Mouse (Mus musculus) left cerebral cortex, postnatal 14 days (tissue): ENCODE results near the gene Rmdn3. TPM values are rescaled to one million over a fixed set of nuclear protein-coding genes. Genes with fewer than 3 reads are reported as not detected.
A peak's percentile ranks its signal among the peaks of the same experiment; 100 is the strongest.

Experiments
- DNase-seq, 2 experiments: peaks; one replicate each; pipeline ENCODE4 v3.0.0; 2021 to 2022; ENCODE audit warnings: low spot score in 2 of 2, mixed read lengths in 1 of 2
- intact Hi-C: fragments of 180-260 bp; cut with DNase I; formaldehyde crosslinking; loops from one replicate; pipeline ENCODE4 v1.15.1; 2025
- long read RNA-seq, 2 experiments: library from polyadenylated mRNA; stranded (forward); transcript quantifications; one replicate each; pipeline ENCODE4 v2.0.0; 2021
- total RNA-seq, 2 experiments: library from RNA; stranded (reverse); gene quantifications; 2 replicates each; pipeline ENCODE4 v1.2.3; 2021

Rmdn3 gene
- 10 to 100 TPM; 49.0 to 49.3 TPM for total RNA-seq
- long read RNA-seq, experiment 1, transcript Rmdn3-201 (13 exons, 2,249 nt): major isoform, 70 of 84 reads
- long read RNA-seq, experiment 1, partial matches to known transcripts: 5 of 84 reads
- long read RNA-seq, experiment 1, other reads (novel, unspliced or antisense): 9 of 84 reads
- long read RNA-seq, experiment 2, transcript Rmdn3-201 (13 exons, 2,249 nt): major isoform, 81 of 94 reads
- long read RNA-seq, experiment 2, partial matches to known transcripts: 4 of 94 reads
- long read RNA-seq, experiment 2, other reads (novel, unspliced or antisense): 9 of 94 reads

DNA sequence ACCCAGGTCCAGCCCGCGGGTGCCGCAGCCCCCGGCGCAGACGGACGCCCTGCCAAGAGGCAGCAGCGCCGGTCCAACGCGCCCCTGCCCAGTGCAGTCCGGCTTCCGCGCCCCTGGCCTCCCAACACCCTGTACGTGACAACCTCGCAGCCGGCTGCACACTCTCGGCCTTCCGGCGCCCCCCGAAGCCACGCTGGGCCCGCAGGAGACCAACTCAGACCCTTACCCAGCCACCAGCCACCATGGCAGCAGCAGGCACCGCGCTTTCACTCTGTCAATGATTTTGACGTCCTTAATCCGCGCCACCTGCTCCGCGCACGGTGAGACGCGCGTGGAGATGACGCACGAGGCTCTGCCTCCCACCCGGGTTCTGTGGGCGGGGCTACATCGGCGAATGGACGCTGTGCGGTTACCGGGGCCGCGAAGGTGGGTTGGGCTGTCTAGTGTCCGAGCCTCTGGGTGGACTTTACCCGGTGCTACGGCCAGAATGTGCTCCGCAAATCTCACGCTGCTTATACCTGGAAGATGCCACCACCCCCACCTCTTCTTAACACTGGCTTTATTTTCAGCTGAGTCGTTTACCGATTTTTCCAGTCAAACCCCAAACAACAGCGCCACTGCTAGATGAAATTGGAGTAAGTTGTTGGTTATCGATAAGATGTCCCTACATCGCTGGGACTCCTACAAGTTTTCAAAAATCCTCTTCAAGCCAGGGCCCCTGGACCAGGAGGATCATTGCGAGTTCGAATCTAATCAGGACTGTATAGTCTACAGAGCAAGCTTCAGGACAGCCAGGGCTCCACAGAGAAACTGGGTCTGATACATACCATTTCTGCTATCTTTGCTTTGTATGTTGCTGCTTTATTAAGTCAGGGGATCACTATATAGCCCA, at the start of gene Rmdn3:
Gene Rmdn3 (minus strand): TSS at position 354 of the 892 bp plus-strand sequence.
- peak; percentile 97 for DNase-seq
- intact Hi-C loops: no loop called here

DNA sequence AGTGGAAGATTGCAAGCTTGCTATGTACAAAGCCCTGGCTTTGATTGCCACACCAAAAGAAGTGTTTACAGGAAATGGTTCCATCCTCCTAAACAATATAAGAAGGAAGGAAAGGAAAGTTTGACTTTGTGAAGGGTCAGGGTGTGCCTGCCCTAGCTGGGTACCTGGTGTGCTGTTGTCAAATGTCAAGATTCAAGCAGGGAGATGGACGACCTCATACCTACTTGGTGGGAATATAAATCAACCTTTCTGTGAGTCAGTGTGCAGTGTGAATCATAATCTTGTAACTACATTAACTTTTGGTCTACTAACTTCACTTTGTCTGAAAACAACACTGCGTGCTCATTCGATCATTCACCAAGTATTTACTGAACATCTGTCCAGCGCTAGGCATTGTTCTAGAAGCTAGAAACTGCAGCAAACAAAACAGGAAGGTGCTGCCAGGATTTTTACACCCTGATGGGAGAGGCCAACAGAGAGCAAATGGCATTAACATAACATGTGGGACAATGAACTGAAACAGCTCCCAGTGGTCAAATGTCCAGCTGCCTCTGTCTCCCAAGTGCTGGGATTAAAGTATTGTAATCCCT, 47.1 kb upstream of the Rmdn3 start:
- no peak for DNase-seq
- intact Hi-C loops: no loop called here

- peak in 1 of 2 experiments; percentile 18 for DNase-seq
- intact Hi-C loops: no loop called here
These were observed 46.1 kb upstream of the Rmdn3 start for GRCm38 (mm10) chr2:119202914-119203453.

DNA sequence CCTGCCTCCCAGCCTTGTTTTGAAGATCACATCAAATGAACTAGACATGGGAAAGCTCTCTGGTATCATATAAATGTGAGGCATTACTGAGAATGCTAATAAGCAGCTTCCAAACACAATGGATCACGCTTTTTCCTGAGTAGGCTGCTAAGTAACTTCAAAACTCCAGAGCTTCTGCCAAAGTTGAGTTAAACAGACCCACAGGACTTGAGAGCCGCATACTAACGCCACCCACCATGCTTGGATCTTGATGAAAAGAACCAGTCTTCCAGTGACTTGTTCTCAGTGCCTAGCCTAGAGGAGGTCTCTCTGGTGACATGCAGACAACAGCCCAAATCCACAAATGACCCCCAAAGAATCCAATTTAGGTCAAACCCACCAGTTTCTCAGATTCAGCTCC, 42.1 kb upstream of the Rmdn3 start:
- intact Hi-C loops: no loop called here
- DNase-seq: no peak

GRCm38 (mm10) chr2:119198049-119198448, 41.2 kb upstream of the Rmdn3 start:
- intact Hi-C loops: no loop called here
- DNase-seq: no peak

DNA sequence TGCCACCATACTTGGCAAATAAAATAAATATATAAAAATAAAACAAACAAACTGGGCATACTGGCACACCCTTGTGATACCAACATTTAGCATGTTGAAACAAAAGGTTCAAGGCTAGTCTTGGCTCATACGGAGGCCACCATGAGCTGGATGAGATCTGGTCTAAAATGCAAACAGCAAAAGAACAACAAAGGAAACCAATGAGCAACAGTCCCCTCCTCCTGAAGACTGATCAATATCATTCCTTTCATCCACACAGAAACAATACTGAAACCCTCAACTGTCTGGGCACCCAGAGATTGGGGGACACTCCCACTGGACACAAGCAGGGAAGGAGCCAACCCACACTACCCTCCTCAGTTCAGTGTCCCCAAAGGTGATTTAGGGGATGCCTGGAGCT, 40.7 kb upstream of the Rmdn3 start:
- intact Hi-C loops: no loop called here
- no peak for DNase-seq

GRCm38 (mm10) chr2:119196316-119197108, 39.7 kb upstream of the Rmdn3 start:
- intact Hi-C loops: no loop called here
- no peak for DNase-seq

- intact Hi-C loops: no loop called here
- DNase-seq: no peak
These were observed 37.3 kb upstream of the Rmdn3 start for GRCm38 (mm10) chr2:119194140-119194539.

- intact Hi-C loops: no loop called here
These were observed 34.1 kb upstream of the Rmdn3 start for GRCm38 (mm10) chr2:119190969-119191368.

DNA sequence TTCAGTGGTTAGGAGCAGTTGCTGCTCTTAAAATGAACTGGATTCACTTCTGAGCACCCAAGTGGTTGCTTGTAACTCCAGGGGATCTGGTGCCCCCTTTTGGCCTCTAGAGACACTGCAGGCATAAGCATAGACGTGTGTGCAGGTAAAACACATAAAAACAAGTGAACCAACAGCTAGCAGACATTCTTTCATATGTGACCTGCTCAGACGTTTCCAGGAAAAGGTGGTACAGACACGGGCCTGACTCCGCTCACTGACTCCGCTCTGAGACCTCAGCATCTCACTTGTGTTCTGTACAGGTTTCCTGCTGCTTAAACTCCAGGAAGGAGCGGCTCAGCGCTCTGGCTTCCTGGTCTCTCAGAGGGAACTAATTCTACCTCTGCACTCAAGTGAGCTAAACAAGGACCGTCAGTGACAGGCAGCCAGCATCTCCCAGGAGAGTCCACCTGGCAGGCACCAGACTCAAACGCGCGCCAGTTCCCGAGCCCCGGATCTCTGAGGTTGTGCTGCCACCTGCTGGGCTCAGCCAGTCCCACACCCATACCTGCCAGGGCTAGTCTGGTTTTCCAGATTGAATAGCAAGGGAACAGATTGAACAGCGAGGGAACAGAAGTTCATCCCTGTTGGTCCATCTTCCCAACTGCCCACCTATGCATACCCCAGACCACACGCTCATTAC, 32.3 kb upstream of the Rmdn3 start:
- DNase-seq: peak; percentile 73 to 83
- intact Hi-C loops: loop anchor here (5.0 kb wide), 1 partner anchor 142 kb away; the partner anchor contains the start of gene Knl1

More at GRCm38 (mm10) chr2:119190969-119191368, 34.1 kb upstream of the Rmdn3 start:
- DNase-seq: no peak

DNA sequence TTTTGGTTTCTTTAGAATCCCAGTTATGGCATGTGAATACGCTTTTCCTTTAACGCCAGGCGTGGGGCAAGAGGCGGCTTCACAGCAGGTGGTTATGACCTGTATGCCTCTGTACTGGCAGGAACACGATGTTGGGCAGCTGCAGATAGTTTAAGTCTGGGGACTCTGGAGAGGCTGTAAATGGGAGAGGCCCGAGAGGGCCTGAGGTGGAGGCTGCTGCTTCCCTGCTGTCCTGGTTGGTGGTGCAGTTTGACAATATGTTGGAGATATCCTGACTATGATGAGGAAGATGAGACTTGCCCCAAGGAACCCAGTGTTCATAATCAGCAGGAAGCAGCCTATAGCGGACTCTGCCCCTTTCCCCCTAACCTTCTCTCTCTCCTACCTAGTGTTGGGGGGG, 26.1 kb upstream of the Rmdn3 start:
- intact Hi-C loops: no loop called here
- DNase-seq: no peak

DNA sequence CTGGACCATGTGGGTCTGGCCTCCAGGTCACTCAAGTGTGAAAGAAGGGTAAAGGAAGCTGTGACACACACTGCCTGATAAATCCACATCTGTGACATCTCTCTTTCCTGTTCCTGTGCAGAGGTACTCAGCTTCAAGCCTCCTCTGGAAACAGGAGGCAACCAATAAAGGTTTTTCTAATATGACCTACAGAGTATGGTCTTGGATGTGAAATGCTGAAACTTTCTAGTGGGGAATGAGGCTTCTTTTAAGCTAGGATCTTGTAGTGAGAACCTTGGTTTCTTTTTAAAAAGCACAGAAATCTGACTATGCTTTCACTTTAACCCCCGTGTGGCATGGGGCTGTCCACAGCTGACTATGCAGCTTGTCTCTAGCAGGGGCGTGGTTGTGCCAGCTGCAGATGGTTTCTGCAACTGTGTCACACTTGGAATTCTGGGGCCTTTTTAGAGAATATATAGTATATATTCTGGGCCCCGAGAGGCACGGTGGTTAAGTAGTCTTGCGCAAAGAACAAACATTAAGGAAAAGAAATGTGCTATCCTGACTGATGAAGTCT, 20.6 kb upstream of the Rmdn3 start:
- no peak for DNase-seq
- intact Hi-C loops: no loop called here

GRCm38 (mm10) chr2:119176761-119177160, 19.9 kb upstream of the Rmdn3 start:
- intact Hi-C loops: no loop called here
- DNase-seq: no peak

GRCm38 (mm10) chr2:119175614-119176013, 18.8 kb upstream of the Rmdn3 start:
- intact Hi-C loops: no loop called here
- DNase-seq: no peak

DNA sequence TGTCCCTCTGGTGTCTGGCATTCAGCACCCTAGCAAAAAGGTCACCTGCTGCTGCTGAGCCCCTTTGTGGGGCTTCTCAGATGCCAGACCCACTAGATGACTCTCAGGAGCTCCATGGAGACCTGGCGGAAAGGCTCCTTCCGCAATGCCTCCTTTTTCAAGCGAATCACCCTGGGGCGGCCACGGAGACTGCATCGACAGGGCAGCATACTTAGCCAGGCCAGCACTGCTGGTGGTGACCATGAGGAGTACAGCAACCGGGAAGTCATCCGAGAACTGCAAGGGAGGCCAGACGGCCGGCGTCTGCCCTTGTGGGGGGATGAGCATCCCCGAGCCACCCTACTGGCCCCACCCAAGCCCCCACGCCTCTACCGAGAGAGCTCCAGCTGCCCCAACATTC, 18.0 kb upstream of the Rmdn3 start:
- intact Hi-C loops: no loop called here
- DNase-seq: no peak

GRCm38 (mm10) chr2:119173991-119174651, 17.3 kb upstream of the Rmdn3 start, which contains the start of gene Gm14137:
Gene Gm14137, plus strand, starts transcription at chr2:119174509.
- intact Hi-C loops: no loop called here
- DNase-seq: no peak

DNA sequence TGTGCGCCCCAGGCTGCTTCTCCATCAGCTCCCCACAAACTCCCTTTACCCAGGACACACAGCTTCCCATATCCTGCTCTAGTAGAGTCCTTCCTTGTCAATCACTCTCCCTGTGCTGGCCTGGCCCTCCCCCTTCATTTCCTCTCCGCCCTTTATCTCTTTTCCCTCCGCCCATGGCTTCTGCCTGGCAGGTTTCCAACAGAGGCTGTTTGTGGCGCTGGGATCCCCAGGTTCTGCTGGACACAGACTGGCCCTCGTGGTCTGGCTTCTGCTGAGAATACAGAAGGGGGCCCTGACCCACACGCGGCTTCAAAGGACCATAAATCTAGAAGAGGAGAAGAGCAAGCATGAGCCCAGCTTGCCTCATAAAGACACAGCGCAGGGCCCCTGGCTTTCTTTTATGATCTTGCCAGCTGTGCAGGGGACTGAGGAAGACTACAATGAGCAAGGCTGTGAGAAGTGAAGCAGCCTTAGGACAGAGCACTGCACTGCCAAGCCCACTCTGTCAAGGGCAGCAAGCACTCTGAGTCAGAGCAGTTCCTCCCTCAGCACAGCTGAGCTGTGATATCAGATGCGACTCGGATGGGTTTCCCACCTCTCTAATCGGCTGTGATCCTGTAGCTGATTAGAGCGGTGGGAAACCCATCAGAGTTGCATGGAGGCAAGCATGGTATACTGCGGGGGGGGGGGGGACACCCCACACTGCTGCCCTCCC, 16.2 kb upstream of the Rmdn3 start:
- intact Hi-C loops: no loop called here
- peak in 1 of 2 experiments; percentile 33 for DNase-seq
